Mouse (Mus musculus): ENCODE results near the gene Olfr1065. TPM values are rescaled to one million over a fixed set of nuclear protein-coding genes. Genes with fewer than 3 reads are reported as not detected.
"Not testable (repeated sequence)": the region's sequence is repeated elsewhere in the genome, so short reads cannot be mapped to it uniquely, and the experiment has no call there.

Gene Olfr1065
- total RNA-seq (2015; ENCODE audit: low replicate concordance) (not detected in 2 replicates), total RNA-seq (2017; ENCODE audit: low replicate concordance) (not detected in 2 replicates)

DNA sequence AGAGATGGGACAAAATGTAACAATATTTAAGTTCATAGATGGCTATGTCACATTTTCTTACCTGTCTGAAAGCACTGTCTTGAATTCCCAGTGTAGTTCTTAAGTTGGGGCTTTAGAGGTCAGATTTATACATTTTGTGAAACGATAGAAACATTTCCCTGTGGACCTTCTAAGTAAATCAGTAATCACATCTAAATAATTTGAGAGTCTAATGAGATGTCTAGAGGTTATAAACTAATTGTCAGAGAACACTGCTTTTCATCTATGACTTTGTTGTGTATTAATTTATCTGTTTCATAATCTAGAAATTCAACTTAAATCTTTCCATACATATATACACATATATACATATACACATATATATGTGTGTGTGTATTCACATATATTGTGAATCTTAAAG lies at the start of gene Olfr1065:
TSS of gene Olfr1065 (minus strand) at position 101 of the 400 bp plus-strand sequence.
- ATAC-seq (replicated peaks; ENCODE audit: low FRiP score, poor library complexity, severe bottlenecking), result not testable (repeated sequence)

DNA sequence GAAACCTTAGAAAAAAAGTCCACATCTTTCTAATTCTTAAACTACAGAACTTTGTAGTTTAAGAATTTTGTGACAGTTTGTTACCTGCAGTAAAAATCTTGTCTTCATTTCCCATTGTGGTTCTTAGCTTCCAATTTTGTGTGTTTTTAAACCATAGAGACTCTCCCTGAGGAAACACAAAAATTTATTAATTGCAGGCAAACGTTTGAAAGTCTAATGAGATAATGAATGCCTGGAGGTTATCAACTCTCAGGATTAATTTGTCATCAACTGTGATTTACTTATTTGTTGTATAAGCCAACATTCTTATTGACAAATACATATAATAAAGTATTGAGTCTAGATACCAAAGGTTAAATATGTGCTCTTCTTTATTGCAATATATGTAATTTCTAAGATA lies 36.9 kb upstream of the Olfr1065 start, which contains the start of gene Olfr228:
TSS of gene Olfr228 (minus strand) at position 101 of the 400 bp plus-strand sequence.
- no peak for ATAC-seq (replicated peaks; ENCODE audit: low FRiP score, poor library complexity, severe bottlenecking)

DNA sequence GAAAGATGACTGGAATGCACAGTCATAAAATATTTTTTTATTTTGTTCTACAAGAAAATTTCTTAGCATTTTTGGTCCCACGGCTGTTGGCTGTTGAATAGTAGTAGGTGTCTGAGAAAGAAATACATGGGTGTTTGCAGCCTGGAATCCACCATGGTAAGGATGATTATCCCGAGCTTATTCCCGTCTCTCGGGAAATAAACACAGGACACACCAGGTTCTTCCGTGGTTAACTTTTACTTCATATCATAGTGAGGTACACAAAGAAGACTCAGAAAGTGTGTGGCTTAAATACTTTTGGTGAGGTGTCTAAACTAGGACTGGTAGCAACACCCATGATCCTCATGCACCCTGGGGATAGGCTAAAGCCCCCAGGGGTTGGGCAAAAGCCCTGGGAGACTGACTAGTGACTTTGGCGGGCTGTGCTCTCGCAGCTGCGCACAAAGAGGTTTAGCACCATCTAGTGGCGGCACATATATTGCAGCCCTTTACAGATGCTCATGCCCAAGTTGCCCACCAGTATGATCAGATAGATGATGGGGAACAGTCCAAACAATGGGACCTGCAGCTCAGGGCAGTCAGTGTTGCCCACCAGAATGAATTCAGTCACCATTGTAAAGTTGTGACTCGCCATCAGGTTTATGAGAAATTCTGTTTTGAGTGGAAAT lies 14.2 kb upstream of the Olfr1065 start:
- no peak for ATAC-seq (replicated peaks; ENCODE audit: low FRiP score, poor library complexity, severe bottlenecking)

GRCm38 (mm10) chr2:86460434-86460833 lies 10.0 kb upstream of the Olfr1065 start:
- ATAC-seq (replicated peaks; ENCODE audit: low FRiP score, poor library complexity, severe bottlenecking), result no peak

DNA sequence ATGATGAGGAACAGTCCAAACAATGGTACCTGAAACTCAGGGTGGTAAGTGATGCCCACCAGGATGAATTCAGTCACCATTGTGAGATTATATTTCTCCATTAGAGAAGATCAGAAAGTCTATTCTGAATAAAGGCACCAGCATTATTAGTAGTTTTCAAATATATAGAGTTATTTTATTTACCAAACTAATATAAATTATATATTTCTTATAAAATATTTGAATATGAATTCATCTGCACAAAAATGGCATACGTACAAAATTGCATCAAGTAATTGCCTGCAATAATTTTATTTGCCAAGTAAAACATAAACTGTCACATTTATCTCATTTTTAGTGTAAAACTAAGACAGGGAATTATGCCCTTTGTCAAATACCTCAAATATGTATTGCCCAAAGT lies 5.8 kb upstream of the Olfr1065 start, which contains the start of gene Olfr1066:
TSS of gene Olfr1066 (minus strand) at position 101 of the 400 bp plus-strand sequence.
- ATAC-seq (replicated peaks; ENCODE audit: low FRiP score, poor library complexity, severe bottlenecking), result no peak

DNA sequence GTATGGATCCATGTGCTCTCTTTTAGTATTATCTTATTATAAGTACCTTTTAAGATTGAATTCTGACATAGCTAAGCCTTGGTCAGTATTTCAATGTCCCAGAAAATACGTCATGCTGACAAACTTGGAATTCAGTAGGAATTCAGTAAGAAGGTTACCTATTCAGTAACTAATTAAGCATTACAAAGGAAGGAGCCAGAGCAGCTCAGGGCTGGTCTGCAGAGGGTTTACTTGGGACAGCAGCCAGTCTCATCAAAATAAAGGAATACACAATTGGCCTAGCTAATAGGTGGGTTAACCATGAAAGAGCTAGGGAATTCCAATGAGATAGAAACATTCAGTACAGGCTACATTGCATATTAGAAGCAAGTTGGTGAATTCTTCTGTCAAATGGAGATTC lies 8.3 kb downstream of the Olfr1065 start:
- ATAC-seq (replicated peaks; ENCODE audit: low FRiP score, poor library complexity, severe bottlenecking), result not testable (repeated sequence)

GRCm38 (mm10) chr2:86428511-86428910 lies 21.9 kb downstream of the Olfr1065 start:
- ATAC-seq (replicated peaks; ENCODE audit: low FRiP score, poor library complexity, severe bottlenecking), result not testable (repeated sequence)

DNA sequence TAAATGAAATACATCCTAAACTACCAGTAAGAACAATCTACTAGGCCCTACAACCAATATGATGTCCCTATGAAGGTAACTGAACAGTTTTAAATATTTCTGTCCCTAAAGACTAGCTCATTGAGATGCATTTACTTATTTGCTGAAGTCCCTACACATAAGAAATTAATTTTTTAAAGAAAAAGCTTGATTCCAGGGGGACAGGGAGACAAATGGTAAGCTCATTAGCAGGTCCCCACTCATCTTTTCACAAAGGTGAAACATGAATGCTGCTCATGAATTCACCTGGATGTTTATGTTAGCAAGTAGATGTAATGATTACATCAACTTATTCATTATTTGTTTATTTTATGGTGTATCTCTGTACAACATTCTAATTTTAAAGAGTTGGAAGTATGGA lies 23.7 kb downstream of the Olfr1065 start, which contains the start of gene Olfr1062:
TSS of gene Olfr1062 (minus strand) at position 101 of the 400 bp plus-strand sequence.
- not testable (repeated sequence) for ATAC-seq (replicated peaks; ENCODE audit: low FRiP score, poor library complexity, severe bottlenecking)

- no peak for ATAC-seq (replicated peaks; ENCODE audit: low FRiP score, poor library complexity, severe bottlenecking)
These were observed 36.4 kb downstream of the Olfr1065 start, which contains the start of gene Olfr1061 for GRCm38 (mm10) chr2:86413950-86414349. TSS of gene Olfr1061 (minus strand) at chr2:86414050.

GRCm38 (mm10) chr2:86395114-86395513 lies 55.3 kb downstream of the Olfr1065 start:
- ATAC-seq (replicated peaks; ENCODE audit: low FRiP score, poor library complexity, severe bottlenecking), result no peak

Other genes starting within 250 kb of the Olfr1065 start
- gene Olfr1045, start 247.6 kb downstream of the Olfr1065 start, total RNA-seq (2015; ENCODE audit: low replicate concordance), result not detected in 2 replicates
- not detected in 2 replicates for gene Olfr1045, start 247.6 kb downstream of the Olfr1065 start, total RNA-seq (2017; ENCODE audit: low replicate concordance)
- gene Olfr1046, start 231.3 kb downstream of the Olfr1065 start, total RNA-seq (2015; ENCODE audit: low replicate concordance), result not detected in 2 replicates
- not detected in 2 replicates for gene Olfr1046, start 231.3 kb downstream of the Olfr1065 start, total RNA-seq (2017; ENCODE audit: low replicate concordance)
- gene Olfr1047, start 219.2 kb downstream of the Olfr1065 start, total RNA-seq (2015; ENCODE audit: low replicate concordance), result not detected in 2 replicates
- gene Olfr1047, start 219.2 kb downstream of the Olfr1065 start, total RNA-seq (2017; ENCODE audit: low replicate concordance), result not detected in 2 replicates
- not detected in 2 replicates for gene Olfr1048, start 210.3 kb downstream of the Olfr1065 start, total RNA-seq (2015; ENCODE audit: low replicate concordance)
- not detected in 2 replicates for gene Olfr1048, start 210.3 kb downstream of the Olfr1065 start, total RNA-seq (2017; ENCODE audit: low replicate concordance)
- gene Olfr1049, start 192.3 kb downstream of the Olfr1065 start, total RNA-seq (2015; ENCODE audit: low replicate concordance), result not detected in 2 replicates
- gene Olfr1049, start 192.3 kb downstream of the Olfr1065 start, total RNA-seq (2017; ENCODE audit: low replicate concordance), result not detected in 2 replicates
- not detected in 2 replicates for gene Olfr1051, start 171.5 kb downstream of the Olfr1065 start, total RNA-seq (2015; ENCODE audit: low replicate concordance)
- gene Olfr1051, start 171.5 kb downstream of the Olfr1065 start, total RNA-seq (2017; ENCODE audit: low replicate concordance), result not detected in 2 replicates
- not detected in 2 replicates for gene Olfr1052, start 158.1 kb downstream of the Olfr1065 start, total RNA-seq (2015; ENCODE audit: low replicate concordance)
- not detected in 2 replicates for gene Olfr1052, start 158.1 kb downstream of the Olfr1065 start, total RNA-seq (2017; ENCODE audit: low replicate concordance)
- not detected in 2 replicates for gene Olfr1053, start 135.3 kb downstream of the Olfr1065 start, total RNA-seq (2015; ENCODE audit: low replicate concordance)
- gene Olfr1053, start 135.3 kb downstream of the Olfr1065 start, total RNA-seq (2017; ENCODE audit: low replicate concordance), result not detected in 2 replicates
- gene Olfr1054, start 115.2 kb downstream of the Olfr1065 start, total RNA-seq (2015; ENCODE audit: low replicate concordance), result not detected in 2 replicates
- gene Olfr1054, start 115.2 kb downstream of the Olfr1065 start, total RNA-seq (2017; ENCODE audit: low replicate concordance), result not detected in 2 replicates
- not detected in 2 replicates for gene Olfr1055, start 100.3 kb downstream of the Olfr1065 start, total RNA-seq (2015; ENCODE audit: low replicate concordance)
- gene Olfr1055, start 100.3 kb downstream of the Olfr1065 start, total RNA-seq (2017; ENCODE audit: low replicate concordance), result not detected in 2 replicates
- gene Olfr1056, start 88.1 kb downstream of the Olfr1065 start, total RNA-seq (2015; ENCODE audit: low replicate concordance), result not detected in 2 replicates
- not detected in 2 replicates for gene Olfr1056, start 88.1 kb downstream of the Olfr1065 start, total RNA-seq (2017; ENCODE audit: low replicate concordance)
- gene Olfr1057, start 72.2 kb downstream of the Olfr1065 start, total RNA-seq (2015; ENCODE audit: low replicate concordance), result not detected in 2 replicates
- gene Olfr1057, start 72.2 kb downstream of the Olfr1065 start, total RNA-seq (2017; ENCODE audit: low replicate concordance), result not detected in 2 replicates
- not detected in 2 replicates for gene Olfr1058, start 62.0 kb downstream of the Olfr1065 start, total RNA-seq (2015; ENCODE audit: low replicate concordance)
- gene Olfr1058, start 62.0 kb downstream of the Olfr1065 start, total RNA-seq (2017; ENCODE audit: low replicate concordance), result not detected in 2 replicates
- gene Olfr1061, start 36.5 kb downstream of the Olfr1065 start, total RNA-seq (2015; ENCODE audit: low replicate concordance), result not detected in 2 replicates
- not detected in 2 replicates for gene Olfr1061, start 36.5 kb downstream of the Olfr1065 start, total RNA-seq (2017; ENCODE audit: low replicate concordance)
- not detected in 2 replicates for gene Olfr1062, start 23.8 kb downstream of the Olfr1065 start, total RNA-seq (2015; ENCODE audit: low replicate concordance)
- not detected in 2 replicates for gene Olfr1062, start 23.8 kb downstream of the Olfr1065 start, total RNA-seq (2017; ENCODE audit: low replicate concordance)
- not detected in 2 replicates for gene Olfr1066, start 5.7 kb upstream of the Olfr1065 start, total RNA-seq (2015; ENCODE audit: low replicate concordance)
- gene Olfr1066, start 5.7 kb upstream of the Olfr1065 start, total RNA-seq (2017; ENCODE audit: low replicate concordance), result not detected in 2 replicates
- not detected in 2 replicates for gene Olfr228, start 36.8 kb upstream of the Olfr1065 start, total RNA-seq (2015; ENCODE audit: low replicate concordance)
- gene Olfr228, start 36.8 kb upstream of the Olfr1065 start, total RNA-seq (2017; ENCODE audit: low replicate concordance), result not detected in 2 replicates
- not detected in 2 replicates for gene Olfr1076, start 57.9 kb upstream of the Olfr1065 start, total RNA-seq (2015; ENCODE audit: low replicate concordance)
- gene Olfr1076, start 57.9 kb upstream of the Olfr1065 start, total RNA-seq (2017; ENCODE audit: low replicate concordance), result not detected in 2 replicates
- not detected in 2 replicates for gene Olfr1079, start 91.9 kb upstream of the Olfr1065 start, total RNA-seq (2015; ENCODE audit: low replicate concordance)
- gene Olfr1079, start 91.9 kb upstream of the Olfr1065 start, total RNA-seq (2017; ENCODE audit: low replicate concordance), result not detected in 2 replicates
- not detected in 2 replicates for gene Olfr1080, start 107.6 kb upstream of the Olfr1065 start, total RNA-seq (2015; ENCODE audit: low replicate concordance)
- gene Olfr1080, start 107.6 kb upstream of the Olfr1065 start, total RNA-seq (2017; ENCODE audit: low replicate concordance), result not detected in 2 replicates
- not detected in 2 replicates for gene Olfr1082, start 148.4 kb upstream of the Olfr1065 start, total RNA-seq (2015; ENCODE audit: low replicate concordance)
- not detected in 2 replicates for gene Olfr1082, start 148.4 kb upstream of the Olfr1065 start, total RNA-seq (2017; ENCODE audit: low replicate concordance)
- gene Olfr1084, start 189.1 kb upstream of the Olfr1065 start, total RNA-seq (2015; ENCODE audit: low replicate concordance), result not detected in 2 replicates
- not detected in 2 replicates for gene Olfr1084, start 189.1 kb upstream of the Olfr1065 start, total RNA-seq (2017; ENCODE audit: low replicate concordance)
- gene Olfr1085, start 211.4 kb upstream of the Olfr1065 start, total RNA-seq (2015; ENCODE audit: low replicate concordance), result not detected in 2 replicates
- gene Olfr1085, start 211.4 kb upstream of the Olfr1065 start, total RNA-seq (2017; ENCODE audit: low replicate concordance), result not detected in 2 replicates
- gene Olfr1086, start 229.5 kb upstream of the Olfr1065 start, total RNA-seq (2015; ENCODE audit: low replicate concordance), result not detected in 2 replicates
- not detected in 2 replicates for gene Olfr1086, start 229.5 kb upstream of the Olfr1065 start, total RNA-seq (2017; ENCODE audit: low replicate concordance)
- gene Olfr1087, start 247.8 kb upstream of the Olfr1065 start, total RNA-seq (2015; ENCODE audit: low replicate concordance), result not detected in 2 replicates
- gene Olfr1087, start 247.8 kb upstream of the Olfr1065 start, total RNA-seq (2017; ENCODE audit: low replicate concordance), result not detected in 2 replicates